Mouse (Mus musculus) thymus, postnatal 14 days (tissue): ENCODE data around the gene Gm29609.
A peak's percentile ranks its signal among the peaks of the same experiment; 100 is the strongest.

Source experiments
- DNase-seq: peaks from one replicate; pipeline ENCODE4 v3.0.0; 2021

Gene Gm29609

GRCm38 (mm10) chr5:31138241-31138967 lies 41.3 kb downstream of the Gm29609 start, which contains the start of gene Ucn:
TSS of gene Ucn (minus strand) at chr5:31138829.
- no peak for DNase-seq

DNA sequence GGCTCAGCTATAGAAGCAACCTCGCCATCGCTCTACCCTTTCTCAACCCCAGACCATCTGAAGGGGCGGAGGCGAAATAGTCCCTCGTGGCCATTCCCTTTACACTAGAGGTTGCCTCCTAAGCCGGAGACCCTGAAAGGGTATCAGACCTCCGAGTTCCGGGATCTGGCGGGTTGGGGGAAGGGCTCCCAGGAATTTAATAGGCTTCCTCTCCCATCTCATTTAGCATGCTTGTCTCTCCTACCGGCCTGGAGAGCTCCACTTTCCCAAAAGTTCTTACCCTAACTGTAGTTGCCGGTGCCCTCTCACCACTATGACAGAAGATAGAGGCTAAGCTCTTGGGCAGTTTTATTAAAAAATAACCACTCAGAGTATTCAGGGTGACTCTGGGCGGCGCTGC lies 42.1 kb downstream of the Gm29609 start:
- DNase-seq = no peak

DNA sequence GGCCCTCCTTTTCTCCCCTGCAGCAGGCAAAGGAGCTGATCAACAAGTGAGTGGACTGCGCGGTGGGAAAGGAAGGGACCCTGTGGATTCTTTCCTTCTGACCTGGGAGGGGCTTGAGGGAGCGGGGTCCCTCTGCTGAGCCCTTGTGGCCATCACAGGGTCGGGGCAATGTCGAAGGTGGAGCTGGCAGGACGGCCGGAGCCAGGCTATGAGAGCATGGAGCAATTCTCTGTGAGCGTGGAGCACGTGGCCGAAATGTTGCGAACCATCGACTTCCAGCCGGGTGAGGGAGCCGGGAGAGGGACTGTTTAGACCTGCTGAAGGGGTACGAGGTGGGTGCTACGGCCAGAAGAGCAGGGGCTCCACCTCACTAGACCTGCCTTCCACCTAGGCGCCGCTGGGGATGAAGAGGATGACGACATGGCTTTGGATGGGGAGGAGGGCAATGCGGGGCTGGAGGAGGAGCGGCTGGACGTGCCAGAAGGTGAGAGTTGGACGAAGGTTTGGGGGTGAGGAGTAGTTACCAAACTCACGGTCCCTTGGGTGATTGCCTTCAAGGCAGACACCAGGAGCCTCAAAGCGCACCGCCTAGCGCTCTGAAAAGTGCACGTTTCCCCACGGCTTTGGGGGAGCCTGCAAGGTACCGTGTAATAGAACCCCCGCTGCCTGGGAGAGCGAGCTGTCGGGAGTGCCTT lies 42.8 kb downstream of the Gm29609 start:
- no peak for DNase-seq

- DNase-seq = no peak
Observed at GRCm38 (mm10) chr5:31126050-31126449, 53.7 kb downstream of the Gm29609 start.

DNA sequence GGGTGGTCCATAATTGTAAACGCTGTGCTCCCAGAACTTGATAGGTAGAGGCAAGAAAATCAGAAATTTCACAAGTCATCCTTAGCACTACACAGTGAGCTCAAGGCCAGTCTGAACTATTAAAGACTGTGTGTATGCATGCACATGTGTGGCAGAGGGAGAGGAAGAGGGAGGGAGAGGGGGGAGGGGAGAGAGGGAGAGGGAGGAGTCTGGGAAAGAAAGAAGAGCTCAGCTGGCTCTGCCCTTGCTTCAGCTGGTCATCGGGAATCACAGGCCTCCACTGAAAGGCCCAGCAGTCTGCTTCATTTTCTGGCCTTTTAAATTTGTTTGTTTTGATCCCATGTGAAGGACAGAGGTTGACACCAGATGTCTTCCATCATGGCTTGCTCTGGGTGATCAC lies 56.2 kb downstream of the Gm29609 start:
- DNase-seq = no peak

- DNase-seq = no peak
Observed at GRCm38 (mm10) chr5:31121111-31121510, 58.6 kb downstream of the Gm29609 start.

GRCm38 (mm10) chr5:31116912-31117311 lies 62.8 kb downstream of the Gm29609 start:
- DNase-seq = no peak

DNA sequence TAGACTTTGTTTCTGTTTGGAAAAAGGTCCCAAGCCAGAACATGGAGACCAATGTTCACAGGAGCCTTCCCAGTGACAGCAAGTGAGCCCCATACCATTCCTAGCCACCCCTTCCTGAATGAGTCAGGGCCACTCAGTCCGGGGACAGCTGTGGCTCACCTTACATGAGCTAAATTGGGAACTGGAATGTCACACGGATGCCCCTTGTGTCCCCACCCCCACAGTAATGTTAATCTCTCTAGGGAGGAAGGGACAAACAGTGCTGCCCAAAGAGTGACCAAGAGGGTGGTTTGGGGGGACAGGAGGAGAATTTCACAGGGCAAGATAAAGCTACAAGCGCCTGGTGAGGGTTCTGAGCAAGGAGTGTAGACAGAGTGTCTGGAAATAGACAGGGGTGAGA lies 63.4 kb downstream of the Gm29609 start, which contains the start of gene Trim54:
Trim54 (plus strand) TSS at position 359 of the 400 bp plus-strand sequence.
- no peak for DNase-seq

DNA sequence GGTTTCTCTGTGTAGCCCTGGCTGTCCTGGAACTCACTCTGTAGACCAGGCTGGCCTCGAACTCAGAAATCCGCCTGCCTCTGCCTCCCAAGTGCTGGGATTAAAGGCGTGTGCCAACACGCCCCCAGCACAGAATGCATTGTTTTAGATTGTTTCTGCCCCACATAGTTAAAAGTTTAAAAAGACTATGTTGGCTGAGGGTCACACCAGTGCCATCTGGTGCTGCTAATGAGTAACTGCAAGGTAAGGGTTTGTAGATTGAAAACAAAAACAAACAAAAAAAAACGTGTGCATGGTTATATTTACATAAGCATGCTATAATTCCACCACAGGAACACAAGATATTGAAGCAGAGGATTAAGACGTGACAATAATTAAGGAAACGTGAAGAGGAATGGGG lies 68.9 kb downstream of the Gm29609 start:
- DNase-seq = no peak

GRCm38 (mm10) chr5:31108000-31108490 lies 71.7 kb downstream of the Gm29609 start, which contains the start of gene Slc30a3:
TSS of gene Slc30a3 (minus strand) at chr5:31108237.
- no peak for DNase-seq

DNA sequence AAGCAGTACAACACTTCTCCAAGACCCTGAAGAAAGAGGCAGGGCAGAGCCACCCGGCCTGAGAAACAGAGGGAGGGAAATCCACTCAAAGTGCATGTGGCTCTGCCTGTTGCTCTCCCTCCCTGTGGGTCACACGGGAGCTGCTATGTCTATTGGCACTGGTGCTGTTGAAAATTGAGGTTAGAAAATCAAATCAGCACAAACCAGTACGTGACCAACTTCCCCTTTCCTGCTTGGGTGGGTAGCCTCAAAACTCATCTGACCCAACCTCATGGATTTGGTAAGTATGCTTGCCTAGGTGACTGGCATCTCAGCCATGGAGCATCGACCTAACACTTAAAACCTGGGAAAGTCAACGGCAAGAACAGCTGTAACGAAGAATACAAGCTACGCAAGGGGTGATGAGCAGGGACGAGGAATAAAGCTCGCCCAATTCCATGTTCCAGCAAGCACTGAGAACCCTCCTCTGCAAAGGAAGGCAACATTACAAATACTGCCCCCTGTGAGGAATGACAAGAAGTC lies 73.8 kb downstream of the Gm29609 start, which contains the start of gene Dnajc5g:
Dnajc5g (plus strand) TSS at position 472 of the 522 bp plus-strand sequence.
- DNase-seq = no peak

- DNase-seq = no peak
Observed at GRCm38 (mm10) chr5:31095711-31096480, 83.8 kb downstream of the Gm29609 start.

GRCm38 (mm10) chr5:31094799-31095691 lies 84.7 kb downstream of the Gm29609 start:
- peak; percentile 49 for DNase-seq
